Mouse (Mus musculus) hindbrain, embryonic 10.5 days (tissue): Measurements from ENCODE around the gene Lypd4. TPM values are rescaled to one million over a fixed set of nuclear protein-coding genes. Genes with fewer than 3 reads are reported as not detected.
A peak's percentile ranks its signal among the peaks of the same experiment; 100 is the strongest.
"Not testable (repeated sequence)": the region's sequence is repeated elsewhere in the genome, so short reads cannot be mapped to it uniquely, and the experiment has no call there.

Experiments used
- DNase-seq: peaks from one replicate; pipeline ENCODE4 v3.0.0-alpha.2; 2017; ENCODE audit warnings: low spot score
- H3K27ac ChIP-seq: fragments of 300-500 bp; sonication (generic); 2 replicates; pipeline ENCODE4 v1.5.1; 2016; ENCODE audit warnings: mild to moderate bottlenecking, moderate library complexity
- H3K27me3 ChIP-seq: fragments of 300-500 bp; sonication (generic); 2 replicates; pipeline ENCODE4 v1.6.1; 2016; ENCODE audit warnings: mild to moderate bottlenecking; ENCODE audit not compliant: poor library complexity, insufficient read depth, severe bottlenecking
- H3K36me3 ChIP-seq: fragments of 300-500 bp; sonication (generic); 2 replicates; pipeline ENCODE4 v1.6.1; 2016; ENCODE audit warnings: mild to moderate bottlenecking, moderate library complexity
- H3K4me1 ChIP-seq: fragments of 300-500 bp; sonication (generic); replicated peaks from 2 replicates; pipeline ENCODE4 v1.6.1; 2016; ENCODE audit warnings: mild to moderate bottlenecking
- H3K4me3 ChIP-seq: fragments of 300-500 bp; sonication (generic); 2 replicates; pipeline ENCODE4 v1.5.1; 2016; ENCODE audit warnings: mild to moderate bottlenecking, moderate library complexity
- H3K9me3 ChIP-seq: fragments of 300-500 bp; sonication (generic); 2 replicates; pipeline ENCODE4 v1.6.1; 2016; ENCODE audit warnings: mild to moderate bottlenecking, moderate library complexity
- WGBS: fragments of 180-500 bp; shearing (Covaris S2); methylation state at CpG from one replicate; pipeline ENCODE4 v1.1.7; 2016; 5-methylcytosine and 5-hydroxymethylcytosine counted together
- polyA plus RNA-seq: library from polyadenylated mRNA; unstranded; fragments of >200 nt; fragmentation: Nextera tagmentation; extraction: Ambion mirVana; gene quantifications from 2 replicates; pipeline ENCODE4 v1.2.1, GENCODE M21; 2016

Gene Lypd4
- polyA plus RNA-seq, 1 experiment from 2014 or later: not detected

DNA sequence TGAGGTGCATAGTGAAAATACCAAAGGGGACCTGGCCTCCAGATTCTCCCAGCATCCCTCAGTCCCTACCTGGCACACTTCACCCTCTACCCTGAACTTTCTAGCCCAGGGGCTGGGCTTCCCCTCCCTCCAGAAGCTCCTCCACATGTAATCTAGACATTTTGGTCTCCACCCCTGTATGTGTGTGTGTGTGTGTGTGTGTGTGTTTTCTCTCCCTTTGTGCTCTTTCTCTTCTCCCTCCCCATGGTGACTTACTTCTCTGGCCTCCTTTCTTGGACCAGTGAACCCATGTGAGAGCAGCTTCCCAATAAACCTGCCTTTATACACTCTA is 16.5 kb downstream of the Lypd4 start:
- H3K27ac ChIP-seq: peak overlapping the region; percentile 72
- no peaks in the 10 kb centered on the region for H3K27me3 ChIP-seq
- no peaks in the 10 kb centered on the region for H3K36me3 ChIP-seq
- H3K9me3 ChIP-seq: no peaks in the 10 kb centered on the region
- H3K4me1 ChIP-seq: peaks cover 33% of the 10 kb centered on the region
- no peak overlapping the region for H3K4me3 ChIP-seq
- no peak for DNase-seq

DNA sequence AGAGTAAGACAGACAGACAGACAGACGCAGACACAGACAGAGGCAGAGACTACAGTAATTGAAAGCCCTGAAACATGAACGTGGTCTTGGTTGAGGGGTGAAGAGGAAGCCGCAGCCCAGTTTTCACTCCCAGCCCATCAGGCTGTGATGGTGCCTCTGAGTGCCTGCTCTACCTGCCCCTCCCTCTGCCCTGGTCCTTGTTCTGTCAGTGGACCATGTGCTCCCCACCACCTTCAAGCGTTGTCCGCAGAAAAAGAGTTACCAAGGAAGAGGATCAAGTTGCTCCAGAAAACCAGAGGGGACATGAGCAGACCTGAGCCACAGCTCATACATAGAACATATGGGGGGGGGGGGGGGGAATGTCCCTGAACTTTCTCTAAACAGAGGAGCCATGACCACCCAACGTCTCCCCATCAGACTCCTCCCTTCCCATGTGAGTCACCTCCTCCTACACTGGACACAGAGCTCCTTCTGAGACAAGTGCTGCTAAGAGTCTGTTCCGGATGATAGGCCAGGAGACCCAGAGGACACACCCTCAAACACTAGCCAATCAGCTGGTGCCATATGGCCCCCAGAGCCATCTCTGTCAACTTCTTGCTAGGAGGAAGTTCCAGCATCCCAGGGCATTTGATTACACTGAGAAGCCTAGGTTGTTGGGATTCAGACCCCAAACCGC is 17.0 kb downstream of the Lypd4 start:
- H3K4me1 ChIP-seq: peaks cover 33% of the 10 kb centered on the region
- H3K27ac ChIP-seq: peak overlapping the region; percentile 72; the same call in 1 of the 2 replicates
- H3K4me3 ChIP-seq: no peak overlapping the region
- no peaks in the 10 kb centered on the region for H3K36me3 ChIP-seq
- WGBS: 80% methylated on average over 8 of the region's 8 CpGs
- no peaks in the 10 kb centered on the region for H3K9me3 ChIP-seq
- H3K27me3 ChIP-seq: no peaks in the 10 kb centered on the region
- no peak for DNase-seq

DNA sequence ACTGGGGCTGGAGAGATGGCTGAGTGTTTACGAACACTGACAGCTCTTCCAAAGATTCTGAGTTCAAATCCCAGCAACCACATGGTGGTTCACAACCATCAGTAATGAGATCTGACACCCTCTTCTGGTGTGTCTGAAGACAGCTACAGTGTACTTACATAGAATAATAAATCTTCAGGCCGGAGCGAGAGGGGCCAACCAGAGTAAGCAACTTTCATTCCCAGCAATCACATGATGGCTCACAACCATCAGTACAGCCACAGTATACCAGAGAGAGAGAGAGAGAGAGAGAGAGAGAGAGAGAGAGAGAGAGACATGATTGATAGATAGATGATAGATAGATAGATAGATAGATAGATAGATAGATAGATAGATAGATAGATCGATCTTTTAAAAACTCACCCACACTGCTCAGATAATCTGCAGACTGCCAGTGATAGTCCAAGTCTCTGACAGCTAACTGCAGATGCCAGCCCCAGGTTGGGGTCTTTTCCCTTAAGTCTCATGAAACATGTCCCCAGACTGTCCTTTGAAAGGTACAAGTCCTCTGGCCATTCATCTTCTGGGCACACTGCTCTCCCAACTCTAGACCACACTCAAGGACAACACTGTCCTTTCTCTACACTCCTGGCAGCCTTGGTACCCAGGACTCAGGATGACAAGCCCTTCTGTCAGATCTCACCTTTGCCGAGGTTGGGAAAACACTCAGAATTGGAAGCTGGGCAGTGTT is 18.0 kb downstream of the Lypd4 start:
- Histone ChIP-seq H3K4me3 (no peak overlapping the region), H3K4me1 (peaks cover 28% of the 10 kb centered on the region), H3K9me3 (no peaks in the 10 kb centered on the region), H3K27ac (peak overlapping the region; percentile 3; the same call in 1 of the 2 replicates), H3K27me3 (no peaks in the 10 kb centered on the region), H3K36me3 (no peaks in the 10 kb centered on the region)
- DNase-seq: no peak
- 89% methylated on average over 5 of the region's 5 CpGs for WGBS

DNA sequence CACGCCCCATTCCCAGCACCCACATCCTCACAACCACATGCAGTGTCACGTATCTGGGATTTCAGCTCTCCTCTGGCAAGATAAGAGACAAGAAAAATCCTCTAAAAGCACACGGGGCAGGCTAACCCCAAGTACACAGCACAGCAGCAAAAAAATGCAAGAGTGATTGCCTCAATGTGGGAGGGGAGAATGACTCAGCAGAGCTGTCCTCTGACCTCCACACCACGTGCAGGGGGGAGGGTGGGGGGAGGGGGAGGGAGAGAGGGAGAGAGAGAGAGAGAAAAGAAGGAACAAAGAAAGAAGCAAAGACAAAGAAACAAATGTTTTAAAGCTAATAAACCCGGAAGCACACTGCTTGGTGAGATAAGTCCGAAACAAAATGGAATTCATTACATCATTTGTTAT is 18.8 kb downstream of the Lypd4 start:
- no peak overlapping the region for H3K4me3 ChIP-seq
- H3K36me3 ChIP-seq: no peaks in the 10 kb centered on the region
- DNase-seq: peak; percentile 50
- peaks cover 30% of the 10 kb centered on the region for H3K4me1 ChIP-seq
- WGBS: 37% methylated on average over 6 of the region's 6 CpGs
- H3K27me3 ChIP-seq: no peaks in the 10 kb centered on the region
- 0 out of 2 replicates have a peak overlapping the region, but pooled peaks have one; percentile 35 for H3K27ac ChIP-seq
- no peaks in the 10 kb centered on the region for H3K9me3 ChIP-seq

DNA sequence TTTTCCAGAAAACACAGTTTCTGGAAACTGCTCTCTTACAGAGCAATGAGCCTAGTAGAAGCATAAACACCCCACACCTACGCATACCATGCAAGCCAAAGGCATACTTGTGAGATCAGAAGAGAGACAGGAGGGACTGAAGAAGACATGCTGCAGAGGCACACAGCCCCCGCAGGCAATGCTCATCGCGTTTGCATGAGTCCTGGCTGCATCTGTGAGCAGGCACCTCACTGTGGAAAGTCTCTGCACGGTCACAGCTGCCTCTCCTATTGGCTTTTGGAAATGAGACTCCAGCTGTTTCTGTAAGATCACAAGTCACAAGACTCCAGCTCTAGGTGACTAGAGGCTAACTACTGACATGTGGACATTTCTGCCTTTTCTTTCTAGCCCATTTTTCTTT is 19.6 kb downstream of the Lypd4 start:
- no peaks in the 10 kb centered on the region for H3K9me3 ChIP-seq
- H3K4me3 ChIP-seq: no peak overlapping the region
- H3K4me1 ChIP-seq: peaks cover 34% of the 10 kb centered on the region
- H3K27me3 ChIP-seq: no peaks in the 10 kb centered on the region
- 22% methylated on average over 5 of the region's 5 CpGs for WGBS
- no peak overlapping the region for H3K27ac ChIP-seq
- DNase-seq: peak; percentile 7
- no peaks in the 10 kb centered on the region for H3K36me3 ChIP-seq

DNA sequence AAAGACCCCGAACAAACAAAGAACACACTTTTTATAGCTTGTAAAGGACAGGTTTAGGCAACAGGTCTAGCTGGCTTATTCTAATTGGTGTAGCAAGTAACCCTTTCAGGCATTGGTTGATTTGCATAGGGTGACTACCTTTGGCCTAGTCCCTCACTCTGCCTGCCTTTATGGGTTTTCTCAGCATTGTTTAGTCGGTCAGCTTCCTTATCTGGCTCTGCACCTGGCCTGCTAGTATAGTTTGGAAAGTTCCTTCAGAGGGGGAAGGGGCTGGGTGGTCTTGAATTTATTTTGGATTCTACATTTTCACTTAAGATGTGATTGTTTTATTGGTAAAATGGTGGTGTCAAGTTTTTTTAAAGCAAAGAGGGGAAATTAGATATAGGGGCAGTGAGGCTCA is 23.2 kb downstream of the Lypd4 start:
- not testable (repeated sequence) for DNase-seq, H3K36me3 ChIP-seq, H3K27me3 ChIP-seq, H3K4me3 ChIP-seq, H3K9me3 ChIP-seq, H3K27ac ChIP-seq
- WGBS: 50% methylated on average over 2 of the region's 2 CpGs
- peaks cover 20% of the 10 kb centered on the region for H3K4me1 ChIP-seq

DNA sequence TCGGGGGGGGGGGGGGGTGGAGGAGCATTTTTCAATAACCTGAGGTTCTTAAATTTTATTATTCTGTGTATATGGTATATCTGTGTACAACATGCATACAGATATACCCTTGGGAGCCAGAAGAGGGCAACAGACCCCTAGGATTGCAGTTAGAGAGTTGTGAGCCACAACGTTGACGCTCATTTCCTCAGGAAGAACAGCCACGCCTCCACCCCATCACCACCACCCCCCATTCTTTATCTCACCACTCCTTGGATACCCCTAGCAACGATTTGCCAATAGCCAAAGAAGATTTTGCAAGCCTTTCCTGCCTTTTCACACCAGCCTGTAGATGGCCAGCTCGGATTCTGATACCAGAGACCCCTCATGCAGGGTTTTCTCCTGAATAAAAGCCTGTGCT is 24.0 kb downstream of the Lypd4 start:
- Histone ChIP-seq H3K9me3 (no peaks in the 10 kb centered on the region), H3K27ac (0 out of 2 replicates have a peak overlapping the region, but pooled peaks have one; percentile 23), H3K4me3 (no peak overlapping the region), H3K4me1 (peaks cover 16% of the 10 kb centered on the region), H3K36me3 (no peaks in the 10 kb centered on the region), H3K27me3 (no peaks in the 10 kb centered on the region)
- WGBS: 1% methylated on average over 6 of the region's 6 CpGs
- DNase-seq: peak; percentile 44

DNA sequence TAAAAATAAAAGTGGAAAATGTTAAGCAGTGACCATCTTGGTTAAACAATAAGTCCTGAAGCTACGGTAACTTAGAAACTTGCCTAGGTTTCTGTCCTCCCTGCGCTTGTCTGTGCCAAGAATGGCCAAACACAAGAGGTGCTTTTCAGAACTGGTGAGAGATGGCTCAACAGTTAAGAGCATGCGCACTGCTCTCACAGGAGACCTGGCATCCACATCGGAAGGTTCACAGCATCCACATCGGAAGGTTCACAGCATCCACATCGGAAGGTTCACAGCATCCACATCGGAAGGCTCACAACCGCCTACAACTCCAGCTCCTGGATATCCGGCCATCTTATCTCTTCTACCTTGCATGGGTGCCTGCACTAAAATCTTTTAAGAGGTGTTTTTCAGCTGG is 24.6 kb downstream of the Lypd4 start:
- no peak overlapping the region for H3K27ac ChIP-seq
- no peak overlapping the region for H3K4me3 ChIP-seq
- 84% methylated on average over 9 of the region's 9 CpGs for WGBS
- H3K27me3 ChIP-seq: no peaks in the 10 kb centered on the region
- H3K4me1 ChIP-seq: peaks cover 13% of the 10 kb centered on the region
- DNase-seq: no peak
- H3K36me3 ChIP-seq: no peaks in the 10 kb centered on the region
- no peaks in the 10 kb centered on the region for H3K9me3 ChIP-seq

DNA sequence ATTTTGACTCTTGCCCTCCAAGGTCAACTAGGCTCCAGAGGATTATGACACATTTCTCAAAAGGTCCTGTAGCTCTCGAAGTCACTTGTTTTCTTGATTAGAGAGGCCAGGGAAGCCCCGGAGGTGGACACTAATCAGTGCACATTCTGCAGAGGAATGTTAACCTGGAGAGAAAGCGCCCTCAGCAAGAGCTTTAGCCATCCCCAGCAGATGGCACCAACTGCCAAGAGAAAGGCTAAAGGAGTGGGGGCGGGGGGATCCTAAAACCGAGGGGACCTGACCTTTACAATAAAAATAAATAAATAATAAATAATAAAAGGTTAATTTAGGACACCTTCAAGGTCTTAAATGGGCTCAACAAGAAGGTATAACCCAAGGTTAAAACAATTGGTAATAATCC is 25.6 kb downstream of the Lypd4 start:
- 44% methylated on average over 5 of the region's 5 CpGs for WGBS
- H3K9me3 ChIP-seq: no peaks in the 10 kb centered on the region
- peaks cover 16% of the 10 kb centered on the region for H3K4me1 ChIP-seq
- no peak overlapping the region for H3K27ac ChIP-seq
- H3K4me3 ChIP-seq: no peak overlapping the region
- no peaks in the 10 kb centered on the region for H3K27me3 ChIP-seq
- no peak for DNase-seq
- no peaks in the 10 kb centered on the region for H3K36me3 ChIP-seq

DNA sequence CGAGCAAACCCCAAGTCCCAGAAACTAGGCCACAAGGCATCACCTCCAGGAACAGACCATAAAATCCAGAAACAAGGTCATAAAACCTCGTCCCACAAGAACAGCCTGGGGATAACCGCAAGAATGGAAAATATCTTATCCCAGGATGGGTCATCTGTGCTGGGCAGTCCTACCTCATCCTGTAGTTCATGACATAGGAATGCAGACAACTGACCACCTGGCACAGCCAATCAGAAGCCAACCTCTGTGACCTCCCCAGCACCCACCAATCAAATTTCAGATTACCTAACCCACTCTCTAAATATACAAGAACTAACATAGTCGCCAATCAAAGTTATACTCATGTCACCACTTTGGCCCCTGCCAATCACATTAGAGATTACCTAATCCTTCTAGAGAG is 28.7 kb downstream of the Lypd4 start:
- no peak for DNase-seq
- H3K4me3 ChIP-seq: no peak overlapping the region
- H3K4me1 ChIP-seq: peaks cover 12% of the 10 kb centered on the region
- H3K9me3 ChIP-seq: no peaks in the 10 kb centered on the region
- no peaks in the 10 kb centered on the region for H3K36me3 ChIP-seq
- H3K27me3 ChIP-seq: no peaks in the 10 kb centered on the region
- H3K27ac ChIP-seq: no peak overlapping the region
- WGBS: 81% methylated on average over 4 of the region's 4 CpGs

DNA sequence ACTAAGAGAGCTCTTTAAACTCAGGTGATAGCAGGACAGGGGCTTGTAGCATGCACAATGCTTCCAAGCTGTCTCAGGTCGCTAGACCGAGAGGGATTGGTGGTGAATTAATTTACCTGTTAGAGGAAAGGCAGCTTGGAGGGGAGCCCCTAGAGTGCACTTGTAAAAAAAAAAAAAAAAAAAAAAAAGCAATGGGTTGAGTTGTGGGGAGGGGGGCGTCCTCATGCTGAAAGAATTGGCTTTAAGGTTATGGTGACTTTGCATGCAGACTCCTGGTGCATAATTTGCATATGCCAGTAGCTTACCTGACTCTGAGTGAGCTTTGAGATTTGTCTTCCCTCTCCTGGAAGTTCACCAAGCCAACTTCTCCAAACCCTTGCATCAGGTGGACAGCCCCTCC is 29.4 kb downstream of the Lypd4 start:
- Histone ChIP-seq H3K4me1 (0 out of 2 replicates have a peak, but pooled peaks cover 6% of the 10 kb centered on the region), H3K27me3 (no peaks in the 10 kb centered on the region), H3K27ac (no peak overlapping the region), H3K9me3 (no peaks in the 10 kb centered on the region), H3K36me3 (no peaks in the 10 kb centered on the region), H3K4me3 (no peak overlapping the region)
- DNase-seq: no peak
- WGBS: 54% methylated on average over 3 of the region's 3 CpGs

DNA sequence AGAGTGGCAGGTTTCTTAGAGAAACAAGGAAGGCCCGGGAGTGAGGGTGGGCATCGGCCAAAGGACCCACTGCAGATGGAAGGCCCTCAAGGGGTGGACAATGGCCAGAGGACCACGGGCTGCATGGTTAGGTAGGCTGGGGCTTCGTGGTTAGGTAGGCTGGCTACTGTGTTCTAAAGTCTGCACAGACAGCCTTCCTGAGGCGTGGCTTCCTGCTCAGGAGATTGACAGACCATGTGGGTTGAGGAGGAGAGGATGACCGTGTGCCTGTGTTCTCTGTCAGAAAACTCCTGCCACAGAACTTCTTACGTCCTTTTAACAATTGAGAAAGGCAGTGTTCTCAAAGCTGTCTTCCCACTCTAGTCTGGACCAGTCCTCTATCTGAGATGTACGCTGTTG is 30.3 kb downstream of the Lypd4 start:
- H3K36me3 ChIP-seq: no peaks in the 10 kb centered on the region
- WGBS: 82% methylated on average over 8 of the region's 8 CpGs

DNA sequence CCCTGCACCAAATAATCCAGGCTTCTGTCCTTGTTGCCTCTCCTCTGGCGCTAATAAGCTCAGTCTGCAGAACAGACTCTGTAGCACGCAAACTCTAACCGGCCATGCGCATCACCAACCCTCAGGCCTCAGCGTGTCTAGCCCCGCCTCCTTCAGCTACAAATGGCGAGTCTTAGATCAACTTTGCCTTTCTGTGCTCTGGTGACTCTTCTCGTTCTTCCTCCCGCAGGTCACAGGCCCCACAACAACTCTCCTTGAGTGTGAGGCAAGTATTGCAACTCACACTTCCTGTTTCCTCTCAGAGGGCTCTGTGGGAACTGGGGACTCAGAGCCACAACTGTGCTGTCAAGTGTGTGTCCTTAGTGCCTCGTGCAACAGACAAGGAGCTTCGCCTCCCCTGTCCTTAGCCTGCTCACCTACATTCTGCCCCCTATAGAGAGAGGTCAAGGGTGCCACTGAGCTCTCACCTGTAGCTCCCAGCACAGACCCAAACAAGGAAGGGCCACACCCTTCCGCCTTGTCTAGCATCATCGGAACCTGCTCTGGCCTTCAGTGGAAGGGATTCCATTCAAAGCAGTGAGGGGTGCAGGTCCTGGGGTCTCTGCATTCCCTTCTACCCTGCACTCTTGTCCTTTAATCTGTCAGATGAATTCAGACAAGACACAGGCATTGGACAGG is 30.9 kb downstream of the Lypd4 start:
- DNase-seq, H3K4me1 ChIP-seq: not testable (repeated sequence)

More for the DNA sequence above, 30.3 kb downstream of the Lypd4 start:
- Histone ChIP-seq H3K4me3 (no peak overlapping the region), H3K4me1 (0 out of 2 replicates have a peak, but pooled peaks cover 6% of the 10 kb centered on the region), H3K27me3 (no peaks in the 10 kb centered on the region), H3K9me3 (no peaks in the 10 kb centered on the region), H3K27ac (no peak overlapping the region)
- no peak for DNase-seq

More for the DNA sequence above, 30.9 kb downstream of the Lypd4 start:
- not testable (repeated sequence) for H3K9me3 ChIP-seq, H3K36me3 ChIP-seq, H3K27me3 ChIP-seq, H3K27ac ChIP-seq, H3K4me3 ChIP-seq
- 68% methylated on average over 12 of the region's 13 CpGs for WGBS
